Mouse (Mus musculus): Measurements from ENCODE around the gene Ccdc126.

GRCm38 (mm10) chr6:49319595-49320315 is 681 bp downstream of the Ccdc126 start:
- TF ChIP-seq CTCF (IDR thresholded peaks at IDR 0.05; ENCODE audit: low read depth, low read length) (peak; percentile 5; the same call in 1 of the 2 replicates), POLR2A (IDR thresholded peaks at IDR 0.05; ENCODE audit: extremely low read depth, insufficient read depth, low read length) (no peak)
